Mouse (Mus musculus): Measurements from ENCODE around the gene Wee2. TPM values are rescaled to one million over a fixed set of nuclear protein-coding genes. Genes with fewer than 3 reads are reported as not detected.

Wee2 gene
- not detected for polyA plus RNA-seq (2017; shearing (Covaris generic))

GRCm38 (mm10) chr6:40438936-40439335, at the start of gene Wee2:
Gene Wee2, plus strand, starts transcription at chr6:40439088.

GRCm38 (mm10) chr6:40436047-40436483, 2.8 kb upstream of the Wee2 start, which contains the start of gene E330009J07Rik:
Gene E330009J07Rik, minus strand, starts transcription at chr6:40436135.

GRCm38 (mm10) chr6:40470916-40471719, 32.2 kb downstream of the Wee2 start, which contains the start of gene Ssbp1:
Gene Ssbp1, plus strand, starts transcription at chr6:40471352.

GRCm38 (mm10) chr6:40490933-40491332, 52.0 kb downstream of the Wee2 start, which contains the start of gene Tas2r137:
Gene Tas2r137, plus strand, starts transcription at chr6:40491233.

GRCm38 (mm10) chr6:40493229-40493628, 54.3 kb downstream of the Wee2 start, which contains the start of gene Tas2r108:
Gene Tas2r108, plus strand, starts transcription at chr6:40493529.

Other genes starting within 250 kb of the Wee2 start
- gene Agk, start 113.9 kb upstream of the Wee2 start, polyA plus RNA-seq (2017; shearing (Covaris generic)), result 37.7 TPM
- 20.2 TPM for gene E330009J07Rik, start 3.0 kb upstream of the Wee2 start, polyA plus RNA-seq (2017; shearing (Covaris generic))
- gene Ssbp1, start 32.3 kb downstream of the Wee2 start, polyA plus RNA-seq (2017; shearing (Covaris generic)), result 68.2 TPM
- not detected for gene Tas2r137, start 52.1 kb downstream of the Wee2 start, polyA plus RNA-seq (2017; shearing (Covaris generic))
- gene Tas2r108, start 54.4 kb downstream of the Wee2 start, polyA plus RNA-seq (2017; shearing (Covaris generic)), result not detected
- not detected for gene Prss37, start 80.4 kb downstream of the Wee2 start, polyA plus RNA-seq (2017; shearing (Covaris generic))
- gene Olfr461, start 116.0 kb downstream of the Wee2 start, polyA plus RNA-seq (2017; shearing (Covaris generic)), result not detected
- 0.29 TPM for gene Olfr460, start 130.4 kb downstream of the Wee2 start, polyA plus RNA-seq (2017; shearing (Covaris generic))
- not detected for gene Clec5a, start 146.7 kb downstream of the Wee2 start, polyA plus RNA-seq (2017; shearing (Covaris generic))
- gene Tas2r138, start 174.2 kb downstream of the Wee2 start, polyA plus RNA-seq (2017; shearing (Covaris generic)), result not detected
- 0.10 TPM for gene Mgam, start 189.7 kb downstream of the Wee2 start, polyA plus RNA-seq (2017; shearing (Covaris generic))

Measured in effector memory CD4-positive, alpha-beta T cell, adult 7 months (primary cell).